Mouse (Mus musculus): Measurements from ENCODE around the gene Rnf186. TPM values are rescaled to one million over a fixed set of nuclear protein-coding genes. Genes with fewer than 3 reads are reported as not detected.

The Rnf186 gene
- polyA plus RNA-seq (2012; rRNA removed): 0.46 TPM in 1 of 2 replicates, not detected in the other

DNA sequence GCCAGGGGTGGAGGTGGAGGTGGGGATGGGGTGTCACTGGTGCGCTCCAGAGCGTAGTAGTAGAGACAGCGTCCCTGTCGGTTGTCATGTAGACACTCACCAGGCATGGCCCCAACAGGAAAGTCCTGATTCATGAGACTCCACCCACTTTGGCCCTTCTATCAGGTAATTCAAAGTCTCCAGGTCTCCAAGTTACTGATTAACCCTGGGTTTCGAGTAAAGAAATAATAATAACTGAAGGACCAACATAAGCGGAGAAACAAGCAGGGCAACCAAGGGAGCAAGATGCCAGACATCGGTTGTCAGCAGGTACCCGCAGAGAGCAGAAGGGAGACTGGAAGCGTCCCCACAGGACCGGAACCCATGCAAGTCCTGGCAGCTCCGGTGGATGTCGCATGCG, at the start of gene Rnf186:
Gene Rnf186, plus strand, starts transcription at position 247 of the 400 bp plus-strand sequence.
- Histone ChIP-seq H3K36me3 (ENCODE audit: control insufficient read depth, insufficient read depth, low read length) (no peaks in the 10 kb centered on the region), H3K4me3 (ENCODE audit: control insufficient read depth, low read depth, low read length) (no peak within 1 kb of the TSS), H3K4me1 (ENCODE audit: control insufficient read depth, insufficient read depth, low read length) (peaks cover 1% of the 10 kb centered on the region), H3K27me3 (ENCODE audit: control insufficient read depth, insufficient read depth, low read length) (no peaks in the 10 kb centered on the region), H3K27ac (ENCODE audit: control insufficient read depth, insufficient read depth, low read depth, low read length) (no peak within 1 kb of the TSS)
- TF ChIP-seq CTCF (IDR thresholded peaks at IDR 0.05; ENCODE audit: control insufficient read depth, insufficient read depth, insufficient replicate concordance, low read depth, low read length) (no peak), POLR2A (IDR thresholded peaks at IDR 0.05; ENCODE audit: control insufficient read depth, low read depth, low read length) (no peak)

DNA sequence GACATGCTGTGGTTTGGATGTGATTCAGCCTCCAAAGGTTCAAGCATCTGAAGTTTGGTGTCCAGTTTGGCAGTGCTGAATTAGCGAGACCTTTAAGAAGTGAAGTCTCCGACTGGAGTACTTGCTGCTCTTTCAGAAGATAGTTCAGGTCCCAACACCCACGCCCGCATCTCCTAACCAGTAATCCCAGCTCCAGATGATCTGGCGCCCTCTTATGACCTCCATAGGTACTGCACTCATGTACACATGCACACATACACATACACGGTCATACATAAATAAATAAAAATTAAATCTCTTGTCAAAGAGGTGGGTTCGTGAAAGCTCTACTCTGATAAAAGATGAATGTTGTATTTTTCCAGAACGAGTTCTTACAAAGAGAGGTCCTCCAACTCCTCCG, 49.6 kb upstream of the Rnf186 start:
- no peaks in the 10 kb centered on the region for H3K36me3 ChIP-seq (ENCODE audit: control insufficient read depth, insufficient read depth, low read length)
- H3K27ac ChIP-seq (ENCODE audit: control insufficient read depth, insufficient read depth, low read depth, low read length): no peak overlapping the region
- no peak for TF ChIP-seq POLR2A (IDR thresholded peaks at IDR 0.05; ENCODE audit: control insufficient read depth, low read depth, low read length)
- peak; percentile 53; the same call in 1 of the 2 replicates for TF ChIP-seq CTCF (IDR thresholded peaks at IDR 0.05; ENCODE audit: control insufficient read depth, insufficient read depth, insufficient replicate concordance, low read depth, low read length)
- H3K4me3 ChIP-seq (ENCODE audit: control insufficient read depth, low read depth, low read length): no peak overlapping the region
- no peaks in the 10 kb centered on the region for H3K27me3 ChIP-seq (ENCODE audit: control insufficient read depth, insufficient read depth, low read length)
- H3K4me1 ChIP-seq (ENCODE audit: control insufficient read depth, insufficient read depth, low read length): peaks cover 6% of the 10 kb centered on the region

DNA sequence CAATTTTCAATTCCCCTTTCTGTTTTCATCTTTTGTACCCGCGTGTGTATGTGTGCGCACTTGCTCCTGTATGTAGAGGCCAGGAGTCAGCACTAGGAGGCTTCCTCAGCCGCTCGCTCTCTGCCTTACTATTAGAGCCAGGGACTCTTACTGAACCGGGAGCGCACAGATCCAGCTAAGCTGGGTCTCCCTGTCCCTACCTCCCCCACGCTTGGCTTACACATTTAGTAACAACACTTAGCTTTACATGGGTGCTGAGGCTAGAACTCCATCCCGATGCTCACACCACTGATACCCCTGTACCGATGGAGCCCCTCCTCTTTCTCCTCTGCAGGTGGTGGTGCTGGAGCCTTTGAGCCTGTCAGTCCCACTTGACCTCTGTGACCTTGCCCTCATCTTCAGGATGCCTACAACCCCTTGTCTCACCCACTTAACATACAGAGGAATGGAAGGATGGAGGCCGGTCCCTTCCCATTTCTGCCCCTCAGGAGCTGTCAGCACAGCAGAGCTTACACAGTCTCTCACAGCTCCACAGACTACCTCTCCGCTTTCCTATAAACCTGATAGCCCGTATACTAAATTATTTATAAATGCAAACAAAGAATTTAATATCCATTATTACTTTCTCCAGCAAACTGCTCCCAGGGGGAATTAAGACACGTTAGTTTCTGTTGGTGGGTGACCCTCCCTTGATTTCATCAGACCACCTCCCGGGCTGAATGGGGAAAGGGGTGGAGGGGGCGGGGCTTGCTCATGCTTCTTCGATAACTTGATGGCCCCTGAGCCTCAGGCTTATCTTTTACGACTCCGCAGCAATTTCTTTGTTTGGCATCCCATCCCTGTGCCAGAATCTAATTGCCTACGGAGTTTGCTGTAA, 45.4 kb upstream of the Rnf186 start:
- Histone ChIP-seq H3K27ac (ENCODE audit: control insufficient read depth, insufficient read depth, low read depth, low read length) (no peak overlapping the region), H3K4me1 (ENCODE audit: control insufficient read depth, insufficient read depth, low read length) (no peaks in the 10 kb centered on the region; the same call in 1 of the 2 replicates), H3K27me3 (ENCODE audit: control insufficient read depth, insufficient read depth, low read length) (no peaks in the 10 kb centered on the region), H3K4me3 (ENCODE audit: control insufficient read depth, low read depth, low read length) (no peak overlapping the region), H3K36me3 (ENCODE audit: control insufficient read depth, insufficient read depth, low read length) (no peaks in the 10 kb centered on the region)
- TF ChIP-seq POLR2A (IDR thresholded peaks at IDR 0.05; ENCODE audit: control insufficient read depth, low read depth, low read length) (no peak), CTCF (IDR thresholded peaks at IDR 0.05; ENCODE audit: control insufficient read depth, insufficient read depth, insufficient replicate concordance, low read depth, low read length) (no peak)

DNA sequence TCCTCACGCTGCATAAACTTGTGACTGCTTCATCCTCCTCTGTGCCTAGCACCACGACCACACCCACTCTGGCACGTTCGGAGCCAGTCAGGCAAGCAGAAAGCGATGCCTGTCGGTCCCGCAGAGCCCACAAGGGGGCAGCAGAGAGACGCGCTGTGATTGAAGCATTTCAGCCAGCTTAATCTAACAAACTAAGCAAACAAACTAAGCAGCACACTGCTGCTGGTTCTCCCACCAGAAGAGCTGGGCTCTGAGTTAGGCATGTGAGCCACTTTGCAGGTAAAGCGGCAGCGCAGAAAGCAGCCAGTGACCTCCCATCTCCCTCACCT, 44.8 kb upstream of the Rnf186 start:
- H3K4me1 ChIP-seq (ENCODE audit: control insufficient read depth, insufficient read depth, low read length): no peaks in the 10 kb centered on the region; the same call in 1 of the 2 replicates
- H3K4me3 ChIP-seq (ENCODE audit: control insufficient read depth, low read depth, low read length): no peak overlapping the region
- no peaks in the 10 kb centered on the region for H3K27me3 ChIP-seq (ENCODE audit: control insufficient read depth, insufficient read depth, low read length)
- no peak overlapping the region for H3K27ac ChIP-seq (ENCODE audit: control insufficient read depth, insufficient read depth, low read depth, low read length)
- no peaks in the 10 kb centered on the region for H3K36me3 ChIP-seq (ENCODE audit: control insufficient read depth, insufficient read depth, low read length)
- TF ChIP-seq CTCF (IDR thresholded peaks at IDR 0.05; ENCODE audit: control insufficient read depth, insufficient read depth, insufficient replicate concordance, low read depth, low read length) (peak; percentile 100), POLR2A (IDR thresholded peaks at IDR 0.05; ENCODE audit: control insufficient read depth, low read depth, low read length) (no peak)

- H3K4me3 ChIP-seq (ENCODE audit: control insufficient read depth, low read depth, low read length): no peak overlapping the region
- TF ChIP-seq CTCF (IDR thresholded peaks at IDR 0.05; ENCODE audit: control insufficient read depth, insufficient read depth, insufficient replicate concordance, low read depth, low read length) (no peak), POLR2A (IDR thresholded peaks at IDR 0.05; ENCODE audit: control insufficient read depth, low read depth, low read length) (no peak)
- H3K4me1 ChIP-seq (ENCODE audit: control insufficient read depth, insufficient read depth, low read length): no peaks in the 10 kb centered on the region; the same call in 1 of the 2 replicates
- no peaks in the 10 kb centered on the region for H3K36me3 ChIP-seq (ENCODE audit: control insufficient read depth, insufficient read depth, low read length)
- no peaks in the 10 kb centered on the region for H3K27me3 ChIP-seq (ENCODE audit: control insufficient read depth, insufficient read depth, low read length)
- H3K27ac ChIP-seq (ENCODE audit: control insufficient read depth, insufficient read depth, low read depth, low read length): no peak overlapping the region
Measured at GRCm38 (mm10) chr4:138925561-138925960, 41.4 kb upstream of the Rnf186 start.

DNA sequence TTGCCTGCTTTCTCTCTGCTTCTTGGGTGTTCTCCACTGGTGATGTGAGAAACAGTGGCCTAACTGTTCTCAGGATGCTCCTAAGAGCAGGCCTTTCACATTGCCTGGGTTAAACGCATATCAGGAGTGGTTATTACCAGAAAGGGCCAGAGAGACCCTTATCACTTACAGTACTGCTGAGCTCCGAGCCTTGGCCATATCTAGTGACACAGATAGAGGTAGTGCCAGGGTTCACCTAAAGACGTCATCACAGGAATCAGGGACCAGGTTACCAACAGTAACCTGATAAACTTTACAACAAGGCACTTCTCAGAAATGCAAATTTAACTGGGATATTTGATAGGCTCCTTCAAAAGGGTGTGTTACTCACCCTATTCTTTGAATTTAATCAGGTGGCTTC, 33.0 kb upstream of the Rnf186 start:
- H3K36me3 ChIP-seq (ENCODE audit: control insufficient read depth, insufficient read depth, low read length): no peaks in the 10 kb centered on the region
- H3K27ac ChIP-seq (ENCODE audit: control insufficient read depth, insufficient read depth, low read depth, low read length): no peak overlapping the region
- H3K4me3 ChIP-seq (ENCODE audit: control insufficient read depth, low read depth, low read length): no peak overlapping the region
- H3K27me3 ChIP-seq (ENCODE audit: control insufficient read depth, insufficient read depth, low read length): no peaks in the 10 kb centered on the region
- no peaks in the 10 kb centered on the region for H3K4me1 ChIP-seq (ENCODE audit: control insufficient read depth, insufficient read depth, low read length)
- TF ChIP-seq POLR2A (IDR thresholded peaks at IDR 0.05; ENCODE audit: control insufficient read depth, low read depth, low read length) (no peak), CTCF (IDR thresholded peaks at IDR 0.05; ENCODE audit: control insufficient read depth, insufficient read depth, insufficient replicate concordance, low read depth, low read length) (no peak)

DNA sequence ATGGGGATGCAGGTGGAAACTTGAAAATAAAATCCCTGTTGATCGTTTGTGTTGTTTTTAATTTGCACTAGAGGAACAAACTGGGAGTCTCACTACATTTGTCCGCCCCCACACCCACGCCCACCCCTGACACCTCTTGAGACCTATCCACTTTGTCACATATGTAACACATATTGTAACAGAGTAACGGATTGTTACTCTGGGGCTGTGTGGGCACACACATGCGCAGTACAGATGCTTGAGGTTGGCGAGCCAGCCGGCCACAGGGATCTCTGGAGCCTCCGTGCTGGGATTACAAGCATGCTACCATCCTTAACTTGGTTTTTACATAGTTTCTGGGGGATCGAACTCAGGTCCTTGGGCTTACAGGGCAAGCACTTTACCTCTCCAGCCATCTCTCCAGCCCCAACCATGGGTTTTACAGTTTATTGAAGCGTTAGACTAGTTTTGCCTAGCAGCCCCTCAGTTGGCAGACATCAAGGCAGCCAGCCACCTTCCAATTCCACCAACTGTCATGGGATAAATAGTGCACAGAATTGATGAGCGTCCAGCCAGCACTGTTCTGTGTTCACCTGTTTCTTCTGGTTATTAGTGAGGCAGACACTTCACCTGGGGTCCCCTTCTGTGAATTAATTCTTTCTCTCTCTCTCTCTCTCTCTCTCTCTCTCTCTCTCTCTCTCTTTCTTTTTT, 32.3 kb upstream of the Rnf186 start:
- H3K27me3 ChIP-seq (ENCODE audit: control insufficient read depth, insufficient read depth, low read length): no peaks in the 10 kb centered on the region
- no peak overlapping the region for H3K4me3 ChIP-seq (ENCODE audit: control insufficient read depth, low read depth, low read length)
- TF ChIP-seq POLR2A (IDR thresholded peaks at IDR 0.05; ENCODE audit: control insufficient read depth, low read depth, low read length) (no peak), CTCF (IDR thresholded peaks at IDR 0.05; ENCODE audit: control insufficient read depth, insufficient read depth, insufficient replicate concordance, low read depth, low read length) (no peak)
- H3K27ac ChIP-seq (ENCODE audit: control insufficient read depth, insufficient read depth, low read depth, low read length): no peak overlapping the region
- no peaks in the 10 kb centered on the region for H3K36me3 ChIP-seq (ENCODE audit: control insufficient read depth, insufficient read depth, low read length)
- H3K4me1 ChIP-seq (ENCODE audit: control insufficient read depth, insufficient read depth, low read length): no peaks in the 10 kb centered on the region
